Mouse (Mus musculus) cerebellum, adult 2 months (tissue): Measurements from ENCODE around the gene Rasal3. TPM values are rescaled to one million over a fixed set of nuclear protein-coding genes. Genes with fewer than 3 reads are reported as not detected.

Experiments
- DNase-seq, 2 experiments: peaks; one replicate each; pipeline ENCODE4 v3.0.0; 2021
- H3K27ac ChIP-seq: fragments of 200-500 bp; 2 replicates; pipeline ENCODE4 v1.5.1; 2012; ENCODE audit warnings: low read length, control low read depth, inconsistent platforms; ENCODE audit not compliant: insufficient read depth
- H3K27me3 ChIP-seq: fragments of 200-500 bp; 2 replicates; pipeline ENCODE4 v1.6.1; 2012; ENCODE audit warnings: inconsistent platforms, mild to moderate bottlenecking, low read length, moderate library complexity; ENCODE audit not compliant: control insufficient read depth, insufficient read depth
- H3K4me1 ChIP-seq: fragments of 200-500 bp; 2 replicates; pipeline ENCODE4 v1.6.1; 2011; ENCODE audit warnings: low read length; ENCODE audit not compliant: control insufficient read depth, insufficient read depth
- H3K4me3 ChIP-seq: fragments of 200-500 bp; replicated peaks from 2 replicates; pipeline ENCODE3; 2011; ENCODE audit warnings: mild to moderate bottlenecking, low read depth, low read length, control low read depth; ENCODE audit not compliant: insufficient read depth
- CTCF ChIP-seq: fragments of 200-500 bp; IDR thresholded peaks from 2 replicates; pipeline ENCODE4 v1.5.1; 2011; ENCODE audit warnings: low read depth, mild to moderate bottlenecking, control low read depth, low read length, moderate library complexity, borderline replicate concordance; ENCODE audit not compliant: insufficient read depth
- POLR2A ChIP-seq: fragments of 200-500 bp; IDR thresholded peaks from 2 replicates; pipeline ENCODE4 v1.6.1; 2011; ENCODE audit warnings: low read length, control low read depth, borderline replicate concordance; ENCODE audit not compliant: insufficient read depth
- WGBS: fragments of 180-500 bp; shearing (Covaris S2); methylation state at CpG from one replicate; pipeline ENCODE4 v1.1.7; 2018; 5-methylcytosine and 5-hydroxymethylcytosine counted together
- polyA plus RNA-seq: library from polyadenylated mRNA; depleted of rRNA; stranded (reverse); fragments of >200 nt; gene quantifications from 2 replicates; pipeline ENCODE4 v1.2.3, GENCODE M21; 2012; rRNA removed

Rasal3 gene
- polyA plus RNA-seq: 0.92 and 1.2 TPM in 2 replicates

DNA sequence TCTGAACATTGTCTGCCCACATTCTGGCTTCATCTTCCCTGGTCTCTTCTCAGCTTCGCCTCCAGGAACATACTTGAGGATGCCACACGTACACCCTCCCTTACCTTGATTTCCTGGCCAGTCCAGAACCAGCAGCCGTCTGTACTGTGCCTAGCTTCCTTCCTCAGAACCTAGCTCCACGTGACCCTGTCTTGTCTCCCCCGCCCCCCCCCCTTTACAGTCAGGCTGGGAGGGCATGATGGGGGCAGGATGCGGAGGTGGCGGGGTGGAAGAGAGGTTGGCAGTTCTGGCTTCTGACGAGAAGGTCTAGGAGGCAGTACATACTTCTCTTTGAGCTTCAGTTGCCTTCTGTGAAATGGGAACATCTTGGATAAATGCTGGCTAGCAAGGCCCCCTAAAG, at the start of gene Rasal3:
Rasal3 (minus strand) TSS at position 167 of the 400 bp plus-strand sequence.
- no peaks in the 10 kb centered on the region; the same call in 1 of the 2 replicates for H3K27me3 ChIP-seq
- TF ChIP-seq POLR2A (no peak), CTCF (no peak)
- 69% methylated on average over 8 of the region's 8 CpGs for WGBS
- H3K4me1 ChIP-seq: no peaks in the 10 kb centered on the region
- no peak within 1 kb of the TSS for H3K27ac ChIP-seq
- DNase-seq: no peak
- no peak within 1 kb of the TSS for H3K4me3 ChIP-seq

DNA sequence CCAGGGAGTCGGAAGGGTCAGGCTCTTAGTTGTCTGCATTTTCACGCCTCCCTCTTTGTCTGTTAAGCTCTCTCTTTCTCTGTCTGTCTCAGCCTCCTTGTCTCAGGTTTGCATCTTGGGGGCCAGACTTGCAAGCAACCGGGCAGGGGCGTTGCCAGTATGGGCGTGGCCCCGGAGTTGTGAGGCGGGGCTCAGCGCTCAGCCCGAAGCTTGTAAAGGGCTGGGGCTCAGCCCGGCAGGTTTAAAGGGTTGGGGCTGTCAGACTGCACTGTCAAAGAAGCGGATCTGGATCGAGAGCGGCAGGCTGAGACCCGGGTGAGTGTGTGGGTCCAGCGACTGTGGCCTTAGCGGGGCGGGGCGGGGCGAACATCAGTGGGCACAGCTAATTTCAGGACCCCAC, 49.1 kb upstream of the Rasal3 start, which contains the start of gene Cyp4f39:
Cyp4f39 (plus strand) TSS at position 242 of the 400 bp plus-strand sequence.
- no peak for DNase-seq
- H3K27ac ChIP-seq: no peak within 1 kb of the TSS
- no peak within 1 kb of the TSS for H3K4me3 ChIP-seq
- TF ChIP-seq POLR2A: no peak
- TF ChIP-seq CTCF: no peak
- H3K4me1 ChIP-seq: peaks cover 2% of the 10 kb centered on the region; the same call in 1 of the 2 replicates
- 4% methylated on average over 19 of the region's 19 CpGs for WGBS
- H3K27me3 ChIP-seq: no peaks in the 10 kb centered on the region; the same call in 1 of the 2 replicates

DNA sequence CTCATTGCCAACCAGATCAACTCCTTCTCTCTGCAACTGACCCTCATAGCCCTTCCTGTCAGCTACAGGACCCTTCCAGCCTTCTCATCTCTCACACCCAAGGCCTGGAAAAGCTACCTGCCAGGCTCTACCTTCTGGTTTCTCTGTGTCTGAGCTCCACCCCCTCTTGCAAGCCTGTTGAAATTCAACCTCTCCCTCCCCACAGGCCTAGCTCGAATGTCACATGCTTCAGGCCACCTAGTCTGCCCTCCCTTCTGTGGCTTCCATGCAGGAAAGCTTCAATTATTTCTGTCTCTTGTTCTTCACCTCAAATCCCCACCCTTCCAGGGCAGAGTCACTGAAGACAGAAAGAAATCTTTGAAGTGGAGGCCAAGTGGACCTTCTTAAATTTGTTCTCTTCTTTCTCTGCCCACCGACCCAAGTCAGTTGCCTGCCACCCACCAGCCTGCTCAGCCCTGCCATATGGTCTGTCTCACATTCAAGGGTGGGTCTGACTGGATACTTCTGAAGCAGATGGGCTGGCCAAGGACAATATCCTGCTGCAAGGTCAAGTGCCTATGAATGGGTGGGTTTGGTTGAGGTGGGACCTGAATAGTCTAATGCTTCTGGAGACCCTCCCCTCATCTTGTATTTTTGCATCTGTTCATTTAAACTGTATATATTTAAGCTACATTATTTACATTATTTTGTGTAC, 47.6 kb upstream of the Rasal3 start:
- H3K4me3 ChIP-seq: no peak overlapping the region
- no peaks in the 10 kb centered on the region; the same call in 1 of the 2 replicates for H3K27me3 ChIP-seq
- TF ChIP-seq CTCF (no peak), POLR2A (no peak)
- 24% methylated on average over 2 of the region's 2 CpGs for WGBS
- no peaks in the 10 kb centered on the region for H3K4me1 ChIP-seq
- no peak for DNase-seq
- no peak overlapping the region for H3K27ac ChIP-seq

DNA sequence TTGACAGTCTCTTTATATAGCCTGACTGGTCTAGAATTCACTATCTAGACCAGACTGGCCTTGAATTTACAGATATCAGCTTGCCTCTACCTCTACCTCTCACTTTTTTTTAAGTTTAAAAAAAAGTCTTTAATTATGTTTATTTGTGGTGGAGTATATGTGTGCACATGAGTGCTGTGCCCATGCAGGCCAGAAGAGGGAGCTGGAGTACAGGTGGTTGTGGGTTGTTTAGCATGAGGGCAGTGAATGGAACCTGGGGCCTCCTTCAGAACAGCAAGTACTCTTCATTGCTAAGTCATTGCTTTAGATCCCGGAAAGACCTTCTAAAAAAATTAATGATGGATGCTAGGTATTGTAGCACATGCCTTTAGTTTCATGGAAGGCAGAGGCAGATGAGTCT, 45.7 kb upstream of the Rasal3 start:
- H3K27ac ChIP-seq: no peak overlapping the region
- H3K4me3 ChIP-seq: no peak overlapping the region
- no peak for DNase-seq
- H3K27me3 ChIP-seq: no peaks in the 10 kb centered on the region; the same call in 1 of the 2 replicates
- H3K4me1 ChIP-seq: no peaks in the 10 kb centered on the region
- WGBS: 95% methylated on average over 1 of the region's 1 CpGs
- no peak for TF ChIP-seq POLR2A
- TF ChIP-seq CTCF: no peak

DNA sequence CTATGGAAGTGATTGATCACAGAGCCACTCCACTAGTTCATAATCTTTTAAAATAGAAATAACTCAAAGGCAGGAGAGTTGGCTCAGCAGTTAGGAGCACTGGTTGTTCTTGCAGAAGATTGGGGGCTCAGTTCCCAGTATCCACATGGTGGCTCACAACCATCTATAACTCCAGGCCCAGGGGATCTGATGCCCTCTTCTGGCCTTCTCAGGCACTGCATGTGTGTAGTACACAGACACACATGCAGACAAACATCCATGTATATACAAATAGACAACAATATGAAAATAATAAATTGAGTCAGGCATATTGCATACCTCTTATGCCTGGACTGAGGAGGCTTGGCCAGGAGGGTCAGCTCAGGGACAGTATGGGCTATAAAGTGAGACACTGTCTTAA, 43.8 kb upstream of the Rasal3 start:
- TF ChIP-seq POLR2A: no peak
- TF ChIP-seq CTCF: no peak
- no peaks in the 10 kb centered on the region; the same call in 1 of the 2 replicates for H3K27me3 ChIP-seq
- H3K4me3 ChIP-seq: no peak overlapping the region
- DNase-seq: no peak
- no peaks in the 10 kb centered on the region for H3K4me1 ChIP-seq
- H3K27ac ChIP-seq: no peak overlapping the region

DNA sequence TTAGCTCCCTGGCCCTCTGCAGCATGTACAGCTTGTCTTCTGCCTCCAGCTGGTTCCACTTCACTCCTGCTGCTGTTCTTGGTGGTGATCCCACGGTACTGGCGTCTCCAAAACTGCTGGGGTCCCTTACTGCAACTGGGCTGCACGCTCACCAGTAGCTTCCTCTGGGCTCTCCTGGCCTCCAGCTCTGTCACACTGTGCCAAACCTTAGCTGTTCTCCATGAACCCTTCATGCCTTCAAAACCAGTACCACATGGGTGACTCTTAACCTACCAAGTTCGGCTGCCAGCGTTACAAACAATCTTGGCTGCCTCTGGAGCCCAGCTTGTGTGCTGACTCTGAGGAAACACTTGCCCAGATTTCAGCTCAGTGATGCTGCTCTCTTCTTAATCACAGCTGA, 41.6 kb upstream of the Rasal3 start:
- H3K4me3 ChIP-seq: no peak overlapping the region
- no peak overlapping the region for H3K27ac ChIP-seq
- no peaks in the 10 kb centered on the region for H3K4me1 ChIP-seq
- DNase-seq: no peak
- 10% methylated on average over 5 of the region's 5 CpGs for WGBS
- no peaks in the 10 kb centered on the region; the same call in 1 of the 2 replicates for H3K27me3 ChIP-seq
- TF ChIP-seq CTCF: no peak
- TF ChIP-seq POLR2A: no peak

DNA sequence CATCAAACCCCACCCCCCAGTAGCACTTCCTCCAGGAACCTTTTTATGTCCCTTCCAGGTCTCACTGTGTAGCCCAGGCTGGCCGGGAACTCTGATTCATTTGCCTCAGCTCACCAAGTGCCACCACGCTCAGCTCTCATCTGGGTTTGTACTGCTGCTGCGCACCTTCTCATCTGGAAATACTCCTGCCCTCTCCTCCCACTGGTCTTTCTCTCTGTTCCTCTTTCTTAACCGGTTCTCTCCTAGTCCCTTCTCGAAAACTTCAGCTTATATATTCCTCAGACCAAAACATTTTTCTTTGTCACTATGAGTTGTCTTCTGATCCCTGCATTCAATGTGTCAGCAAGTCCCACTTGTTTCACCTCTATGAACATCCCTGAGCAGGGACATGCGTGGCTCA, 39.9 kb upstream of the Rasal3 start:
- no peak for DNase-seq
- Histone ChIP-seq H3K4me1 (no peaks in the 10 kb centered on the region), H3K27me3 (no peaks in the 10 kb centered on the region; the same call in 1 of the 2 replicates), H3K4me3 (no peak overlapping the region), H3K27ac (no peak overlapping the region)
- WGBS: 80% methylated on average over 6 of the region's 6 CpGs
- TF ChIP-seq CTCF (no peak), POLR2A (no peak)

DNA sequence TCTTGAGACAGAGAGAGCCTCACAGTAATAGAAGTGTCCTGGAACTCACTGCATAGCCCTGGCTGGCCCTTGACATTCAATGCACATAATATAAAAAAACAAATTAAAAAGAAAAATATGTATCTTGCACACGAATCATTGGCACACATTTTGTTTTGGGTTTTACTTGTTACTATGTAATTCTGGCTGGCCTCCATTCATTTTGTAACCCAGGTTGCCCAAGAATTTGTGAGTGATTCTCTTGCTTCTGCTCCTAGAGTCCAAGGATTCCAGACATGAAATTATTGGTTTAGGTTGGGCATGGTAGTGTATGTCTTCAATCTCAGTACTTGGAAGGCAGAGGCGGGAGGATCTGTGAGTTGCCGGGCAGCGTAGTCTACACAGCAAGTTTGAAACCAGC, 33.7 kb upstream of the Rasal3 start:
- Histone ChIP-seq H3K27me3 (no peaks in the 10 kb centered on the region), H3K27ac (no peak overlapping the region), H3K4me1 (no peaks in the 10 kb centered on the region), H3K4me3 (no peak overlapping the region)
- DNase-seq: no peak
- 88% methylated on average over 4 of the region's 4 CpGs for WGBS
- no peak for TF ChIP-seq CTCF
- TF ChIP-seq POLR2A: no peak
